Mouse (Mus musculus) kidney, adult 2 months (tissue): ENCODE data around the gene Decr2.

Experiments
- CTCF ChIP-seq: fragments of 200-500 bp; conservative IDR thresholded peaks from 2 replicates; pipeline ENCODE4 v1.5.1; 2011; ENCODE audit warnings: low read depth, mild to moderate bottlenecking, control low read depth, low read length, moderate library complexity, mixed read lengths; ENCODE audit not compliant: insufficient read depth, insufficient read length
- POLR2A ChIP-seq: fragments of 200-500 bp; IDR thresholded peaks from one replicate; pipeline ENCODE4 v1.6.1; 2011; ENCODE audit warnings: low read depth, low read length, control low read depth

- TF ChIP-seq POLR2A: no peak
- no peak for TF ChIP-seq CTCF
Observed at GRCm38 (mm10) chr17:26098461-26098860, 8.3 kb upstream of the Decr2 start.
